Mouse (Mus musculus) heart, adult 2 months (tissue): Measurements from ENCODE around the gene Abhd17b. TPM values are rescaled to one million over a fixed set of nuclear protein-coding genes. Genes with fewer than 3 reads are reported as not detected.

ENCODE experiments used
- DNase-seq, 2 experiments: peaks; one replicate each; pipeline ENCODE4 v3.0.0; 2021
- H3K27ac ChIP-seq: fragments of 200-600 bp; 2 replicates; pipeline ENCODE4 v1.8.1; 2022
- H3K27me3 ChIP-seq: fragments of 200-500 bp; 2 replicates; pipeline ENCODE4 v1.6.1; 2012; ENCODE audit warnings: mild to moderate bottlenecking, low read length, inconsistent platforms, mixed read lengths; ENCODE audit not compliant: control insufficient read depth, insufficient read depth
- H3K36me3 ChIP-seq: fragments of 200-500 bp; 2 replicates; pipeline ENCODE4 v1.6.1; 2012; ENCODE audit warnings: low read length, inconsistent platforms; ENCODE audit not compliant: control insufficient read depth, insufficient read depth
- H3K4me1 ChIP-seq: fragments of 200-500 bp; 2 replicates; pipeline ENCODE4 v1.6.1; 2011; ENCODE audit warnings: low read length; ENCODE audit not compliant: control insufficient read depth, insufficient read depth
- H3K4me3 ChIP-seq: fragments of 200-600 bp; 2 replicates; pipeline ENCODE4 v1.8.1; 2022
- H3K79me2 ChIP-seq: fragments of 200-500 bp; replicated peaks from 2 replicates; pipeline ENCODE4 v1.6.1; 2012; ENCODE audit warnings: mild to moderate bottlenecking, inconsistent platforms, low read length, moderate library complexity, mixed read lengths; ENCODE audit not compliant: control insufficient read depth, insufficient read depth
- H3K9ac ChIP-seq: fragments of 200-500 bp; 2 replicates; pipeline ENCODE4 v1.6.1; 2012; ENCODE audit warnings: low read depth, mild to moderate bottlenecking, control low read depth, inconsistent platforms, low read length, mixed read lengths
- CTCF ChIP-seq: fragments of 200-600 bp; IDR thresholded peaks from 2 replicates; pipeline ENCODE4 v1.8.1; 2022; ENCODE audit warnings: antibody characterized with exemption, mild to moderate bottlenecking, moderate library complexity
- EP300 ChIP-seq: fragments of 200-500 bp; IDR thresholded peaks from 2 replicates; pipeline ENCODE4 v1.6.1; 2011; ENCODE audit warnings: low read depth, low read length, control low read depth; ENCODE audit not compliant: insufficient read depth
- POLR2A ChIP-seq: fragments of 200-500 bp; IDR thresholded peaks from 2 replicates; pipeline ENCODE4 v1.6.1; 2011; ENCODE audit warnings: mild to moderate bottlenecking, low read depth, low read length, control low read depth; ENCODE audit not compliant: insufficient read depth
- WGBS: fragments of 180-500 bp; shearing (Covaris S2); methylation state at CpG from one replicate; pipeline ENCODE4 v1.1.7; 2018; 5-methylcytosine and 5-hydroxymethylcytosine counted together
- intact Hi-C: fragments of 180-260 bp; cut with DNase I; formaldehyde crosslinking; loops from one replicate; pipeline ENCODE4 v1.15.1; 2025
- polyA plus RNA-seq: library from polyadenylated mRNA; depleted of rRNA; stranded (reverse); fragments of >200 nt; gene quantifications from 2 replicates; pipeline ENCODE4 v1.2.3, GENCODE M21; 2012
- total RNA-seq, 2 experiments: library from RNA; stranded (reverse); gene quantifications; 2 replicates each; pipeline ENCODE4 v1.2.3; 2021

Abhd17b gene
- total and polyA plus RNA-seq, 3 experiments = 3.4 to 13.8 (median 10.6) TPM

GRCm38 (mm10) chr19:21643935-21644334 is 9.1 kb upstream of the Abhd17b start:
- Histone ChIP-seq H3K79me2 (peaks cover 15% of the 10 kb centered on the region), H3K4me1 (peaks cover 3% of the 10 kb centered on the region), H3K36me3 (no peaks in the 10 kb centered on the region), H3K27ac (no peak overlapping the region; the same call in 1 of the 2 replicates), H3K27me3 (no peaks in the 10 kb centered on the region), H3K4me3 (no peak overlapping the region), H3K9ac (no peak overlapping the region)
- WGBS = 56% methylated on average over 1 of the region's 1 CpGs
- no peak for DNase-seq
- intact Hi-C loops = no loop called here
- TF ChIP-seq EP300 (no peak), CTCF (no peak), POLR2A (no peak)

- no peak overlapping the region for H3K9ac ChIP-seq
- no peaks in the 10 kb centered on the region for H3K36me3 ChIP-seq
- TF ChIP-seq CTCF = no peak
- no peak for TF ChIP-seq EP300
- no peak for TF ChIP-seq POLR2A
- H3K27ac ChIP-seq = no peak overlapping the region
- intact Hi-C loops = no loop called here
- H3K4me1 ChIP-seq = peaks cover 3% of the 10 kb centered on the region; the same call in 1 of the 2 replicates
- peaks cover 11% of the 10 kb centered on the region for H3K79me2 ChIP-seq
- no peak for DNase-seq
- H3K27me3 ChIP-seq = no peaks in the 10 kb centered on the region
- H3K4me3 ChIP-seq = no peak overlapping the region
- WGBS = 83% methylated on average over 4 of the region's 4 CpGs
Measured at GRCm38 (mm10) chr19:21645301-21645700, 7.7 kb upstream of the Abhd17b start.

GRCm38 (mm10) chr19:21646142-21646541 is 6.8 kb upstream of the Abhd17b start:
- no peaks in the 10 kb centered on the region for H3K27me3 ChIP-seq
- H3K4me3 ChIP-seq = no peak overlapping the region
- H3K36me3 ChIP-seq = no peaks in the 10 kb centered on the region; the same call in 1 of the 2 replicates
- H3K4me1 ChIP-seq = peaks cover 3% of the 10 kb centered on the region; the same call in 1 of the 2 replicates
- peaks cover 15% of the 10 kb centered on the region for H3K79me2 ChIP-seq
- no peak for TF ChIP-seq POLR2A
- TF ChIP-seq EP300 = no peak
- no peak for TF ChIP-seq CTCF
- 66% methylated on average over 6 of the region's 6 CpGs for WGBS
- intact Hi-C loops = no loop called here
- no peak for DNase-seq
- no peak overlapping the region for H3K27ac ChIP-seq
- no peak overlapping the region for H3K9ac ChIP-seq

GRCm38 (mm10) chr19:21651664-21652063 is 1.3 kb upstream of the Abhd17b start:
- intact Hi-C loops = loop anchor here (5.0 to 10.0 kb wide), 3 partner anchors 79 to 277 kb away; no protein-coding TSS in a partner anchor
- Histone ChIP-seq H3K27me3 (no peaks in the 10 kb centered on the region), H3K27ac (peak overlapping the region; percentile 91), H3K36me3 (peaks cover 9% of the 10 kb centered on the region), H3K79me2 (peaks cover 13% of the 10 kb centered on the region), H3K4me3 (peak overlapping the region; percentile 95), H3K9ac (no peak overlapping the region; the same call in 1 of the 2 replicates), H3K4me1 (peaks cover 8% of the 10 kb centered on the region)
- TF ChIP-seq POLR2A (no peak), EP300 (no peak), CTCF (no peak)
- WGBS = 39% methylated on average over 6 of the region's 6 CpGs
- no peak for DNase-seq

GRCm38 (mm10) chr19:21652285-21653171 is 457 bp upstream of the Abhd17b start, which contains the start of gene 1110059E24Rik:
Gene 1110059E24Rik (minus strand): TSS chr19:21652976.
- H3K27me3 ChIP-seq = no peaks in the 10 kb centered on the region
- H3K4me1 ChIP-seq = peaks cover 8% of the 10 kb centered on the region
- H3K79me2 ChIP-seq = peaks cover 12% of the 10 kb centered on the region
- TF ChIP-seq EP300 (peak; percentile 79), POLR2A (peak; percentile 68), CTCF (no peak)
- H3K27ac ChIP-seq = peak within 1 kb of the TSS; percentile 91
- intact Hi-C loops = loop anchor here (5.0 to 10.0 kb wide), 3 partner anchors 80 to 278 kb away; no protein-coding TSS in a partner anchor
- H3K36me3 ChIP-seq = peaks cover 9% of the 10 kb centered on the region
- DNase-seq = peak; percentile 94 to 99
- peak within 1 kb of the TSS; percentile 97 for H3K9ac ChIP-seq
- 5% methylated on average over 52 of the region's 52 CpGs for WGBS
- peak within 1 kb of the TSS; percentile 95 for H3K4me3 ChIP-seq
